Mouse (Mus musculus) induced T-regulatory cell, adult 2 months (primary cell): ENCODE results near the gene Zfp966.
"Not testable (repeated sequence)": the region's sequence is repeated elsewhere in the genome, so short reads cannot be mapped to it uniquely, and the experiment has no call there.

Experiments used
- DNase-seq: peaks from one replicate; pipeline ENCODE4 v3.0.0-alpha.2; 2012; ENCODE audit warnings: low read depth

Zfp966 gene

GRCm38 (mm10) chr2:175931000-175931399 is at the start of gene Zfp966:
Gene Zfp966, minus strand, starts transcription at chr2:175931100.
- not testable (repeated sequence) for DNase-seq

- DNase-seq = not testable (repeated sequence)
Observed at GRCm38 (mm10) chr2:175965031-175965430, 34.1 kb upstream of the Zfp966 start, which contains the start of gene Gm2026. Gene Gm2026, plus strand, starts transcription at chr2:175965331.

- DNase-seq = not testable (repeated sequence)
Observed at GRCm38 (mm10) chr2:175869024-175869423, 61.9 kb downstream of the Zfp966 start, which contains the start of gene Gm6710. Gene Gm6710, plus strand, starts transcription at chr2:175869219.
